Mouse (Mus musculus) bone marrow, adult 2 months (tissue): ENCODE data around the gene Abca7. TPM values are rescaled to one million over a fixed set of nuclear protein-coding genes. Genes with fewer than 3 reads are reported as not detected.
A peak's percentile ranks its signal among the peaks of the same experiment; 100 is the strongest.

Experiments
- H3K27ac ChIP-seq: fragments of 200-500 bp; 2 replicates; pipeline ENCODE4 v1.5.1; 2012; ENCODE audit warnings: low read depth, mild to moderate bottlenecking, control low read depth, inconsistent platforms, low read length; ENCODE audit not compliant: control insufficient read depth, poor library complexity, insufficient read depth
- H3K4me1 ChIP-seq: fragments of 200-500 bp; 2 replicates; pipeline ENCODE4 v1.6.1; 2011; ENCODE audit warnings: low read length; ENCODE audit not compliant: control insufficient read depth, insufficient read depth
- H3K4me3 ChIP-seq: fragments of 200-500 bp; replicated peaks from 2 replicates; pipeline ENCODE3; 2011; ENCODE audit warnings: mild to moderate bottlenecking, low read depth, low read length, control low read depth; ENCODE audit not compliant: control insufficient read depth
- CTCF ChIP-seq: fragments of 200-500 bp; IDR thresholded peaks from 2 replicates; pipeline ENCODE4 v1.5.1; 2011; ENCODE audit warnings: low read length, control low read depth; ENCODE audit not compliant: control insufficient read depth, insufficient read depth
- POLR2A ChIP-seq: fragments of 200-500 bp; IDR thresholded peaks from 2 replicates; pipeline ENCODE4 v1.6.1; 2011; ENCODE audit warnings: low read depth, mild to moderate bottlenecking, control low read depth, low read length, borderline replicate concordance; ENCODE audit not compliant: control insufficient read depth
- WGBS: fragments of 180-500 bp; shearing (Covaris S2); methylation state at CpG from one replicate; pipeline ENCODE4 v1.1.7; 2018; 5-methylcytosine and 5-hydroxymethylcytosine counted together
- polyA plus RNA-seq: library from polyadenylated mRNA; stranded (reverse); fragments of >200 nt; gene quantifications from 2 replicates; pipeline ENCODE4 v1.2.4, GENCODE M21; 2011; ENCODE audit warnings: low replicate concordance; ENCODE audit not compliant: missing spikeins, insufficient read depth, insufficient read length

The Abca7 gene
- polyA plus RNA-seq, 1 experiment, result 96.9 TPM

DNA sequence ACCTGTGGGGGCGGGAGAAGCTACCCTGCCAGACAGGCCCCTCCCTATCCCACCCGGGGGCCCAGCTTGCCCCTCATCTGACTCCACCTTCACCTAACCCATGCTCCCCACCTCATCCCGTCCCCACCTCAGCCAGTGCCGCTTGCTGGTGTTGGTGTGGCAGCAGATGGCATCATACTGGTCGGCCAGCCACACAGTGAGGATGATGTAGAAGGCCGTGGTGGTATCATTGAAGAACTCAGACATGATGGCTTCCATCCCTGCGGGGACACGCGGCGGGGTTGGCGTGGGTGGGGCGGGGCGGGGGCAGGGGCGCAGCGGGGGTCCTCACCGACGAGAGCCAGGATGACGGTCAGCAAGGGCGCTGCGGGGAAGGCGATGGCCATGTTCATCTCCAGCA, 18.2 kb upstream of the Abca7 start:
- TF ChIP-seq CTCF (no peak), POLR2A (no peak)
- WGBS, result 96% methylated on average over 21 of the region's 21 CpGs
- no peak overlapping the region for H3K4me3 ChIP-seq
- H3K27ac ChIP-seq, result no peak overlapping the region
- no peaks in the 10 kb centered on the region for H3K4me1 ChIP-seq

DNA sequence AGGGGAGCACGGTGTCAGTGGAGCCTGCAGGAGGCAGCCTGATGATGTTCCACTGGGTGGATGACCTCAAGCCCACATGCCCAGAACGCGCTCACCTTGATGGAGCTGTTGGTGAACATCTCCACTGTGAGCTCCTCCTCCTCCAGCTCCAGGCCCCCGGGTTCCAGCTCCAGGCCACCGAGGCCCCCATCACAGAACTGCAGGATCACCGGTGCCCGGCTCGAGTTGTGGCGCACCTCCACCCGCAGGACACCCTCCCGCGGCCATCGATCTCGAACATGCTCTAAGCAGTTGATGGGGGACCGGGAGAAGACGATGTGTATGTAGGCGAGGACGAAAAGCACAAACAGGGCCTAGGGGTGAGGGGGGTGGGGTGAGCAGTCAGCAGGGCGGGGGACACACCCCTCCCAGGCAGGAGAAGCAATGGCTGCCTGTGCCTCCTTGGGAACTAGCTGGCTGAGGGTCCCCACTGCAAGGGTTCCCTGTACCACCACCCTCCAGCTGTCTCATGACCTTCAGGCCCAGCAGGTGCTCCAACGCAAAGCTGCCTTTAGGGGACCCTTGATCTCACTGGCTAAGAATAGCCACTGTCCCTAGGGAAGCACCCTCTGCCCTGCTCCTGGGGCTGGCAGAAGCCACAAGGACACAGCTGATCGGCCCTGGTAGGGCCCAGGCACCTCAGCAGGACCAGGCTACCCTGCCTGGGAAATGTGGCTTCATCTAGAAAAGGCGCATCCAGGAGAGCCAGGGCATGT, 16.7 kb upstream of the Abca7 start:
- 93% methylated on average over 22 of the region's 22 CpGs for WGBS
- Histone ChIP-seq H3K4me1 (peaks cover 2% of the 10 kb centered on the region; the same call in 1 of the 2 replicates), H3K4me3 (no peak overlapping the region), H3K27ac (no peak overlapping the region)
- no peak for TF ChIP-seq CTCF
- no peak for TF ChIP-seq POLR2A

DNA sequence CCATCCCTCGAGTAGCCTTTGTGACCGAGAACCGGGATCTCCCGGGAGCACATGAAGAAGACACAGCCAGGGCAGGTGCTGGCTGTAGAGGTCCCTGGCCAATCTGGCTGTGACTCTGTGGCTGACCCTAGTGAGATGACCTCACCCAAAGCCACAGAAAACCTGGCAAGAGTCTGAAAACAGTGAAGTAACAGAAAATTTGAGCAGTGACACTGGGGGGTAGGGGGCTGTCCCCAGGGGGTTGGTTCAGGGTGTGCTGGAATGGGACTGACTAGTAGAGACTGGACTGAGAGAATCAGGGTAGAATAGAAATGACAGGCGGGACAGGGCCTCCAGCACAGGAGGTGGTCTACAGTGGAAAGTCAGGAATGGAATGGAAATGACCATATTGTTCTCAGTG, 13.1 kb upstream of the Abca7 start:
- Histone ChIP-seq H3K4me1 (peaks cover 8% of the 10 kb centered on the region; the same call in 1 of the 2 replicates), H3K27ac (peak overlapping the region; percentile 82), H3K4me3 (peak overlapping the region; percentile 82)
- WGBS, result 66% methylated on average over 5 of the region's 5 CpGs
- no peak for TF ChIP-seq POLR2A
- TF ChIP-seq CTCF, result no peak

DNA sequence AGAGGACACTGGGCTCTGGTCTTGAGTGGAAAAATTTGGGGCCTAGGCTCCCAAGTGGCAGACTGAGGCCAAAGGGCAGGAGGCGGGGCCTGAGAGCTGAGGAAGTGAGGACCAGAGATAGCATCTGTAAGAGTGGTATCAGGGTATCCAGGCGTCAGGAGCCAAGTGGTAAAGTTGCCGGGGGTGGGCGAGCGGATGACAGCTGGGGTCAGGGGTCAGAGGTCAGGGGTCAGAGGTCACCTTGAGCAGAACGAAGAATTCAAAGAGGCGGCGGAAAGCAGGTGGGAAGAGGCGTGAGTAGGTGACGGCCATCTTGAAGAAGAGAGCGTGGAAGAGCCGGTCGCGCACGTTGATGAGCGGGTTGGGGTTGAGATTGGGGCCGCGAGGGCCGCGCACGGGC, 12.6 kb upstream of the Abca7 start:
- H3K4me1 ChIP-seq, result peaks cover 8% of the 10 kb centered on the region; the same call in 1 of the 2 replicates
- H3K4me3 ChIP-seq, result peak overlapping the region; percentile 82
- H3K27ac ChIP-seq, result peak overlapping the region; percentile 82
- whole genome bisulfite sequencing, result under 1% methylated on average over 21 of the region's 21 CpGs
- TF ChIP-seq POLR2A (peak; percentile 22; the same call in 1 of the 2 replicates), CTCF (no peak)

DNA sequence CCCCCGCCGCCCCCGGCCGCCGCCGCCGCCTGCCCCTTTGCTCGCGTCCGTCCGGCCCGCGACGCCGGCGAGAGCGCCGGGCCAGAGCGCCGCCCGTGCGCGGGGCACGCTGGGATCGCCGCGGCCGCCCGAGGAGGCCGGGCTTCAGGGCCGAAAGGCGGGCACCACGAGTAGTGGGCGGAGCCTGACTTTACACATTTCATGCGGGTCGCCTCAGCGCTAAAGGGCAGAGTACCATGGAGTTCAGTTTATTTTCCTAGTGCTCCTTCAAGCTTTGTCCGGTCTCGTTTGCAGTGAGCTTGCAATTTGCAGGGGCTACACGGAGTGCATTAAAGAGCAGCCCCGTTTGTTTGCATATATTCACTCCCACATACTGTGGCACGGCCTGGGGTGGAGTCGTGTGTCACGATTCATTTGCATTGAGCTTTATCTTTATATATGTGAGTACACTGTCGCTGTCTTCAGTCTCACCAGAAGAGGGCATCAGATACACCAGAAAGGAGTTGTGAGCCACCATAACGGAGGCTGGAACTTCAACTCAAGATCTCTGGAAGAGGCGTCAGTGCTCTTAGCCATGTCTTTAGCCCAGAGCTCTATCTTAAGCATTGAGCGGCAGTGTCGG, 12.0 kb upstream of the Abca7 start, which contains the start of gene Tmem259:
TSS of gene Tmem259 (minus strand) at position 136 of the 622 bp plus-strand sequence.
- peaks cover 9% of the 10 kb centered on the region; the same call in 1 of the 2 replicates for H3K4me1 ChIP-seq
- peak; percentile 40 for TF ChIP-seq CTCF
- no peak; the same call in 1 of the 2 replicates for TF ChIP-seq POLR2A
- WGBS, result 5% methylated on average over 49 of the region's 49 CpGs

DNA sequence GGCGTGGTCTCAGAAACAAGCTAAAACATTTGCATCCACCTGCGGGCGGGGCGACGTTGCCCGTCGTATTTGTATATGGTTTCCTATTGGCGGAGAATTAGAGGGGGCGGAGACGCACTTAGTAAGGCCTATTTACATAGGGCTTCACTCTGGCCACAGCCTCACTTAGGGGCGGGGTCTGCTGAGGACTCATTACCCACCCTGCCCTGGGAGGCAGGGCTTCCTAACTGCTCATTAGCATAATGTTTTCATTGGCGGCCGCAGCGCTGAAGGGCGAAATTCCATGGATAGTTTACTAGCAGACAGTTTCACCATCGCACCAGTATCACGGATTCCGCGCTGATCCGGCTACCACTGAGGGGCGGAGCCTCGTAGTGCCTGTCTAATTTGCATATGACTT, 11.4 kb upstream of the Abca7 start:
- WGBS, result under 1% methylated on average over 22 of the region's 22 CpGs
- H3K4me3 ChIP-seq, result peak overlapping the region; percentile 78
- H3K27ac ChIP-seq, result peak overlapping the region; percentile 94
- peaks cover 10% of the 10 kb centered on the region; the same call in 1 of the 2 replicates for H3K4me1 ChIP-seq
- TF ChIP-seq POLR2A (no peak), CTCF (no peak)

More for the DNA sequence above, 12.0 kb upstream of the Abca7 start, which contains the start of gene Tmem259:
- peak within 1 kb of the TSS; percentile 82 for H3K4me3 ChIP-seq
- H3K27ac ChIP-seq, result peak within 1 kb of the TSS; percentile 94

DNA sequence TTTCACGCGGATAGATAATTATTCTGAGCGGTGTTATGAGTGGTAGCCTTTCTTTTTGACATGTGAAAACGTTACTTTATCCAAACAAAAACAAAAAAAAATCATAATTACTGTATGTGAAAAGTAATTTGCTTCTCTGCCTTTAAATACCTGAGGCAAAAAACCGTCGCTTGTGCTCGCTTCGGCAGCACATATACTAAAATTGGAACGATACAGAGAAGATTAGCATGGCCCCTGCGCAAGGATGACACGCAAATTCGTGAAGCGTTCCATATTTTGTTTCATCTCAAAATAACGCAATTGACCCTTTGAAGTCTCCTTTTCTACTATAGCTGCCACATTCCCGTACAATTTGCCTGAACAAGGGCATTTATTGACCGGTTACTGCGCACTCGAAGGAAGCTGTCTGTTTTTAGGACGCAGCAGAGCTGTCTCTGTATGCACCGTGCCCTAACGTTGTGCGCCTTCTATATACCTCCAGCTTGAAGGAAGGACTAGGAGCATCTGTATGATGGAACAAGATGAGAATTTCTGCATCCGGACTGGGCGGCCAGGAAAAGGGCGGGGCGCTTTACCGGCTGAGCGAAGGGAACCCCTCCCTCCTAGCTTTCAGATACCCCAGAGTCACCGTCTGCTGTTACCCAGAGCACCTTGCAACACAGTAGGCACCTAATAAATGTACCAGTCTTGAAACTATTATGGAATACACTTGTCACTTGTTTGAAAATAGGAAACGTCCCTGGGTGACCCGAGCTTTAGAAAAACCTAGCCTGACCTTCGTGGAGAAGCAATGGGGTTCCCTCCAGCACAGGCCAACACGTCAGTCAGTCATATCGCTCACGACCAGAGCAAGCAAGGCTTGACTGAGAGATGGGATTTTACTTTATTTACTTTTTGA, 10.7 kb upstream of the Abca7 start:
- 1% methylated on average over 35 of the region's 35 CpGs for whole genome bisulfite sequencing
- Histone ChIP-seq H3K4me3 (peak overlapping the region; percentile 74), H3K4me1 (peaks cover 10% of the 10 kb centered on the region; the same call in 1 of the 2 replicates), H3K27ac (peak overlapping the region; percentile 94)
- no peak for TF ChIP-seq POLR2A
- TF ChIP-seq CTCF, result no peak

DNA sequence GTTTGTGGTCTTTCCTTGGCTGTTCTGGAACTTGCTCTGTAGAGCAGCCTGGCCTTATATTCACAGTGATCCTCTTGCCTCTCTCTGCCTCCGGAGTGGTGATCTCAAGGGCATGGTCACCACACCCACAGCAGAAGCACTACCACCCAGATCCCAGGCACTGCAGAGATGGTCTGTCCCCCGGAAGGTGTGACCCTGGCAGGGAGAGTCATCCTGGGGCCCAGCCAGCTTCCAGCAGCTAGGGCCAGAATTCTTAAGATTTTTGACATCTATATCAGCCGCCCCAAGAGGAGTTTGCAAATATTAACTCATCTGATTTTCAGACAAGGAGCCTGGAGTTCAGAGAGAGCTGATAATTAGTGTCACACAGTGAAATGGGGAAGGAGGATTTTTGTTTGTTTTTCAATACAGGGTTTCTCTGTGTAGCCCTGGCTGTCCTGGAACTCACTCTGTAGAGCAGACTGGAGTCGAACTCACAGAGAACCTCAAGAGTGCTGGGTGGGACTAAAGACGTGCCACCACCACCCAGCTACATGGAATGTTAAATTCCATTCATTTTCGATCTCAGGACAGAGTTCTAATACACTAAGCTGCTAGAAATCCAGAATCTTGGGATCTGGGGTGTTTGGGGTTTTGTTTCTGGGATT, 9.9 kb upstream of the Abca7 start:
- no peak for TF ChIP-seq CTCF
- no peak for TF ChIP-seq POLR2A
- H3K27ac ChIP-seq, result peak overlapping the region; percentile 92
- 15% methylated on average over 6 of the region's 6 CpGs for WGBS
- H3K4me1 ChIP-seq, result peaks cover 10% of the 10 kb centered on the region; the same call in 1 of the 2 replicates
- H3K4me3 ChIP-seq, result peak overlapping the region; percentile 45
